ENCODE assay signal across 10 mouse cellular contexts in the genomic region with DNA sequence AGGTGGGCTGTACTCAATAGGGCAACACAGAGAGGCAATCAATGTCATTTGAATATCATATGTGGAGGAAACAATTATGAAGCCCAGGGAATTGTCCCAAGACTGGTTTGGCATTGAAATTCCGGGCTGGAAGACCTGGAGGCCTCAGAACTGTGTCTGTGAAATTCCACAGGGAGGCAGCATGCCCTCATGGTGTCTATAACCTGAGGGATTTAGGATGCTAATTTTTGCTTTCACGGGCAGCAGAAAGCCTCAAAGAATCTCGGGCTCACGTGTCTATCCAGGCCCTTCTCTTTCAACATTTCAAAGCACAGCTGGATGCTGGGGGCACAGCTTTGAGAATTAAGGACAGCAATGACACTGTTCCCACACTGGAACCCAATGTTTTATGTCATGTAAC. TPM values are rescaled to one million over a fixed set of nuclear protein-coding genes. Genes with fewer than 3 reads are reported as not detected.
DNase-seq lines count a peak whose midpoint lies in the region; TF ChIP-seq lines count a peak whose summit lies in the region.
"Had no signal": no experiment of that assay in that cellular context is flagged by ENCODE, and none has a peak within 500 bp of the region (broad histone marks: within the 10 kb centered on the region; RNA-seq: fewer than 3 reads in every experiment).

No protein-coding gene starts in this region.

- no peak overlapping the region for H3K4me3 ChIP-seq in gastrocnemius, adult 2 months
- H3K4me3 ChIP-seq in CH12.LX (replicated peaks in 1 of 3; ENCODE audit: low read depth in 2 of 3, low read length in 2 of 3, poor library complexity in 1 of 3), result no peak overlapping the region
- H3K4me3 ChIP-seq in thymus, adult 2 months (ENCODE audit: control insufficient read depth, insufficient read depth, low read length), result no peak overlapping the region
- H3K4me3 ChIP-seq: liver, embryonic 15.5 days had no signal

- no peaks in the 10 kb centered on the region for H3K36me3 ChIP-seq in CH12.LX (replicated peaks in 1 of 2; ENCODE audit: control insufficient read depth in 1 of 2, insufficient read depth in 1 of 2, low read length in 1 of 2)
- H3K36me3 ChIP-seq in thymus, adult 2 months (ENCODE audit: control insufficient read depth, insufficient read depth, low read length), result no peaks in the 10 kb centered on the region
- H3K36me3 ChIP-seq: G1E; liver, embryonic 15.5 days had no signal

- TF ChIP-seq POLR2A in CH12.LX (IDR thresholded peaks at IDR 0.05; ENCODE audit: low read depth, low read length), result no peak
- TF ChIP-seq POLR2A in thymus, adult 2 months (IDR thresholded peaks at IDR 0.05; ENCODE audit: control insufficient read depth, extremely low read depth, insufficient read depth, low read length, poor library complexity), result no peak

- H3K9me3 ChIP-seq in CH12.LX (replicated peaks; ENCODE audit: low read length), result no peaks in the 10 kb centered on the region
- H3K9me3 ChIP-seq: liver, embryonic 15.5 days had no signal

- peaks cover 0 to 2% of the 10 kb centered on the region in 2 experiments; a peak in 2 of 4 replicates for H3K4me1 ChIP-seq in CH12.LX (ENCODE audit: control insufficient read depth in 1 of 2, insufficient read depth in 2 of 2)
- no peaks in the 10 kb centered on the region for H3K4me1 ChIP-seq in thymus, adult 2 months (replicated peaks; ENCODE audit: control insufficient read depth, insufficient read depth, low read length)
- H3K4me1 ChIP-seq: liver, embryonic 15.5 days had no signal

- H3K9ac ChIP-seq in CH12.LX (ENCODE audit: insufficient read depth, low read depth), result no peak overlapping the region
- H3K9ac ChIP-seq: liver, embryonic 15.5 days had no signal

- no peak overlapping the region for H3K27ac ChIP-seq in gastrocnemius, adult 2 months
- no peak overlapping the region for H3K27ac ChIP-seq in CH12.LX (ENCODE audit: insufficient read depth, low read depth)
- H3K27ac ChIP-seq in thymus, adult 2 months (ENCODE audit: control insufficient read depth, insufficient read depth, low read length), result no peak overlapping the region
- H3K27ac ChIP-seq: liver, embryonic 15.5 days had no signal

- TF ChIP-seq CTCF in gastrocnemius, adult 2 months (IDR thresholded peaks at IDR 0.05), result peak; percentile 59
- TF ChIP-seq CTCF in CH12.LX (conservative IDR thresholded peaks at IDR 0.05 in 1 of 2, IDR thresholded peaks at IDR 0.05 in 1 of 2; ENCODE audit: low read depth in 2 of 2, low read length in 2 of 2), result peak in 1 of 2 experiments; percentile 69; a peak in 2 of 4 replicates
- no peak for TF ChIP-seq CTCF in thymus, adult 2 months (IDR thresholded peaks at IDR 0.05; ENCODE audit: borderline replicate concordance, control insufficient read depth, extremely low read depth, insufficient read depth, low read length, poor library complexity)

- peak; percentile 34 for DNase-seq in gastrocnemius, adult 2 months
- no peak for DNase-seq in gastrocnemius, postnatal 36 days
- DNase-seq in CH12.LX (ENCODE audit: extremely low read depth), result no peak
- DNase-seq in brain, adult 2 months (ENCODE audit: low read depth, low spot score), result peak; percentile 81
- peak; percentile 12 to 13 for DNase-seq in frontal cortex, postnatal 25 days (ENCODE audit: low spot score in 2 of 2)
- DNase-seq in lung, postnatal 36 days, result peak; percentile 6
- no peak for DNase-seq in thymus, postnatal 4 days
- no peak for DNase-seq in thymus, adult 2 months

- no peaks in the 10 kb centered on the region for H3K79me2 ChIP-seq in CH12.LX (replicated peaks; ENCODE audit: control insufficient read depth, extremely low read depth, insufficient read depth, poor library complexity, severe bottlenecking)

- dilution Hi-C loops in CH12.LX (cut with MboI; ENCODE audit: extremely low pct_ligation_motif_present, extremely low pct_unique_long_range_greater_than_20kb, low sequenced_read_pairs), result no loop called here

- no peak overlapping the region for H3K4me2 ChIP-seq in CH12.LX (ENCODE audit: insufficient read depth, low read depth, poor library complexity, severe bottlenecking)
- H3K4me2 ChIP-seq: liver, embryonic 15.5 days had no signal

- in situ Hi-C loops in CH12.LX (cut with MboI; ENCODE audit: low pct_ligation_motif_present, low pct_unique_long_range_greater_than_20kb, low sequenced_read_pairs), result no loop called here

- no peak for TF ChIP-seq EP300 in CH12.LX (IDR thresholded peaks at IDR 0.05; ENCODE audit: low read length)

- no peaks in the 10 kb centered on the region for H3K27me3 ChIP-seq in CH12.LX (replicated peaks)
- no peaks in the 10 kb centered on the region for H3K27me3 ChIP-seq in thymus, adult 2 months (ENCODE audit: control insufficient read depth, insufficient read depth, low read length)
- H3K27me3 ChIP-seq: liver, embryonic 15.5 days had no signal

- TF ChIP-seq RAD21 in CH12.LX (IDR thresholded peaks at IDR 0.05; ENCODE audit: low read depth, low read length), result peak; percentile 72

- intact Hi-C loops in gastrocnemius, adult 2 months (cut with DNase I), result loop anchor here (1.0 kb wide), 1 partner anchor 238 kb away; no protein-coding TSS in a partner anchor
- intact Hi-C loops in gastrocnemius, postnatal 36 days (cut with DNase I), result loop anchor here (2.0 kb wide), 1 partner anchor 241 kb away; no protein-coding TSS in a partner anchor

- 27% methylated on average over 4 of the region's 4 CpGs for WGBS in thymus, adult 2 months

TF ChIP-seq in CH12.LX, 34 proteins besides CTCF, POLR2A, EP300 and RAD21:
- TF ChIP-seq UBTF (IDR thresholded peaks at IDR 0.05; ENCODE audit: low read depth, low read length), result no peak
- TF ChIP-seq POLR2AphosphoS2 (IDR thresholded peaks at IDR 0.05; ENCODE audit: low read depth, low read length), result no peak
- no peak for TF ChIP-seq PAX5 (IDR thresholded peaks at IDR 0.05; ENCODE audit: low read length)
- no peak for TF ChIP-seq JUN (IDR thresholded peaks at IDR 0.05; ENCODE audit: insufficient read depth, low read depth, low read length)
- TF ChIP-seq ETS1 (conservative IDR thresholded peaks at IDR 0.05; ENCODE audit: low read depth, low read length), result no peak
- no peak for TF ChIP-seq ZKSCAN1 (IDR thresholded peaks at IDR 0.05; ENCODE audit: borderline replicate concordance, low read depth, low read length)
- no peak for TF ChIP-seq MXI1 (IDR thresholded peaks at IDR 0.05; ENCODE audit: low read depth, low read length)
- TF ChIP-seq ZC3H11A (IDR thresholded peaks at IDR 0.05; ENCODE audit: low read depth, low read length), result peak; percentile 39; the same call in 1 of the 2 replicates
- TF ChIP-seq SMC3 (IDR thresholded peaks at IDR 0.05; ENCODE audit: low read depth, low read length), result peak; percentile 80
- TF ChIP-seq CHD1 (IDR thresholded peaks at IDR 0.05; ENCODE audit: low read depth, low read length), result no peak
- no peak for TF ChIP-seq TCF12 (IDR thresholded peaks at IDR 0.05; ENCODE audit: low read depth, low read length)
- peak; percentile 64 for TF ChIP-seq BHLHE40 (IDR thresholded peaks at IDR 0.05; ENCODE audit: low read depth, low read length)
- TF ChIP-seq MAX (IDR thresholded peaks at IDR 0.05; ENCODE audit: low read length), result no peak
TF ChIP-seq in CH12.LX: peak in this region for 3.

RNA-seq across cellular contexts. Expression of a gene that starts 45.5 kb away (rescaled TPM):
- 10 to 100 TPM; 14.4 to 21.6 TPM for total RNA-seq in gastrocnemius, adult 2 months (2021)
- 10 to 100 TPM; 12.8 to 14.6 TPM for total RNA-seq in gastrocnemius, postnatal 36 days (2021)
- total RNA-seq in CH12.LX (2012; rRNA removed), result 3.6 and 3.9 TPM in 2 replicates
- total RNA-seq in CH12.LX (2014; rRNA removed), result 4.7 and 5.4 TPM in 2 replicates
- polyA plus RNA-seq in CH12.LX (2012; ENCODE audit: insufficient read length, low read depth), result 3.4 and 3.5 TPM in 2 replicates
- polyA plus RNA-seq in thymus, adult 2 months (2012; rRNA removed), result 2.9 and 4.4 TPM in 2 replicates
- polyA plus RNA-seq: G1E had no signal

Comparison
In these comparisons a context has a peak if more than half of its experiments do, and no peak if none do; other contexts are left out.
1. DNase-seq: peak in gastrocnemius, adult 2 months (single experiment), brain, adult 2 months (single experiment), frontal cortex, postnatal 25 days (2 of 2) and lung, postnatal 36 days (single experiment); none in gastrocnemius, postnatal 36 days (0 of 2), CH12.LX (single experiment), thymus, postnatal 4 days (single experiment) and thymus, adult 2 months (single experiment).